Mouse (Mus musculus) liver, embryonic 11.5 days (tissue): ENCODE data around the gene Tmem92. TPM values are rescaled to one million over a fixed set of nuclear protein-coding genes. Genes with fewer than 3 reads are reported as not detected.

Experiments
- polyA plus RNA-seq: library from polyadenylated mRNA; unstranded; fragments of >200 nt; fragmentation: Nextera tagmentation; extraction: Ambion mirVana; gene quantifications from 2 replicates; pipeline ENCODE4 v1.2.1, GENCODE M21; 2014

The Tmem92 gene
- polyA plus RNA-seq, 1 experiment from 2014 or later: not detected

Other genes with a start within 250 kb of the Tmem92 start
- gene Rsad1, start 233.4 kb downstream of the Tmem92 start, polyA plus RNA-seq: 3.9 and 4.1 TPM in 2 replicates
- 0.16 and 0.25 TPM in 2 replicates for gene Chad, start 217.7 kb downstream of the Tmem92 start, polyA plus RNA-seq
- 2.6 and 3.1 TPM in 2 replicates for gene Acsf2, start 180.8 kb downstream of the Tmem92 start, polyA plus RNA-seq
- 224 and 246 TPM in 2 replicates for gene Lrrc59, start 152.9 kb downstream of the Tmem92 start, polyA plus RNA-seq
- gene Mrpl27, start 128.9 kb downstream of the Tmem92 start, polyA plus RNA-seq: 127 and 132 TPM in 2 replicates
- gene Eme1, start 128.7 kb downstream of the Tmem92 start, polyA plus RNA-seq: 35.5 and 40.5 TPM in 2 replicates
- 8.8 and 10.5 TPM in 2 replicates for gene Xylt2, start 105.2 kb downstream of the Tmem92 start, polyA plus RNA-seq
- 0.10 TPM in 1 of 2 replicates, not detected in the other for gene Gm11541, start 78.2 kb downstream of the Tmem92 start, polyA plus RNA-seq
- gene Cdc34b, start 40.9 kb downstream of the Tmem92 start, polyA plus RNA-seq: 0.23 TPM in 1 of 2 replicates, not detected in the other
- gene Col1a1, start 153.5 kb upstream of the Tmem92 start, polyA plus RNA-seq: 191 and 221 TPM in 2 replicates
- gene Hils1, start 184.9 kb upstream of the Tmem92 start, polyA plus RNA-seq: not detected in 2 replicates
- 0.22 and 0.30 TPM in 2 replicates for gene Sgca, start 193.6 kb upstream of the Tmem92 start, polyA plus RNA-seq
- 21.9 and 27.9 TPM in 2 replicates for gene Ppp1r9b, start 208.3 kb upstream of the Tmem92 start, polyA plus RNA-seq
- 55.8 and 57.8 TPM in 2 replicates for gene Samd14, start 227.2 kb upstream of the Tmem92 start, polyA plus RNA-seq